Mouse (Mus musculus): ENCODE data around the gene Tsr3. TPM values are rescaled to one million over a fixed set of nuclear protein-coding genes. Genes with fewer than 3 reads are reported as not detected.
"Not testable (repeated sequence)": the region's sequence is repeated elsewhere in the genome, so short reads cannot be mapped to it uniquely, and the experiment has no call there.

Tsr3 gene
- polyA plus RNA-seq, 1 experiment from 2014 or later = 63.1 TPM

GRCm38 (mm10) chr17:25222951-25223601, 16.9 kb upstream of the Tsr3 start:
- ATAC-seq = no peak
- H3K4me2 ChIP-seq (replicated peaks) = peak overlapping the region; percentile 65
- H3K4me1 ChIP-seq (replicated peaks) = peaks cover 16% of the 10 kb centered on the region
- H3K27me3 ChIP-seq = no peaks in the 10 kb centered on the region
- peak overlapping the region; percentile 32 for H3K4me3 ChIP-seq (replicated peaks)
- no peak overlapping the region; the same call in 1 of the 2 replicates for H3K9ac ChIP-seq (replicated peaks)
- H3K36me3 ChIP-seq = peaks cover 33% of the 10 kb centered on the region
- peak overlapping the region; percentile 35; the same call in 1 of the 2 replicates for H3K27ac ChIP-seq
- no peaks in the 10 kb centered on the region for H3K9me3 ChIP-seq
- 40% methylated on average over 6 of the region's 6 CpGs for WGBS

DNA sequence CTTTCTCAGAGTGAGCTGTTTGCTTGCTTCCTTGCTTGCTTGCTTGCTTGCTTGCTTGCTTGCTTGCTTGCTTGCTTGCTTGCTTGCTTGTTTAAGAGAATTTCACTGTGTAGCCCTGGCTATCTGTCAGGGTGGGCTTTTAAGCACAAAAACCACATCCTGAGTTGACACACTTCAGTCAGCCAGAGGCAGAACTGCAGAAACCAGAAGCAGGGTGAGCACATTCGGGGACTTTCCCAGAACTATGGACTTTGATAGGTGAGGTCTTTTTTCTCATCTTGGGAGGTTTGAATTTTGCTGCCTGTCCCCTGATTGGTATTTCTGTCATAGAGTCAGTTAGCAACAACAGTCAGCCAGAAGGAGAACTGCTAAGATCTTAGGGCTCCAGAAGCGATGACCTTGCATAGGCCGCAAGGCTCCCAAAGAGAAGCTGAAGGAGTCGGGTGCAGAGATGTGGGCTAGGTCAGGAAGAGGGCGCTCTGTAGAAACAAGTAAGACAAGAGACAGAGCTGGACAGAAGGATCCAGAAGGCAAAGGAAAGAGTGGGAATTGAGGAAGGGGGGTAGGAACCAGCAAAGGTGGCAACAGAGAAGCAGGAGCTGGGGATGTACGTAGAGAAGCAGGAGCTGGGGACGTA, 15.3 kb upstream of the Tsr3 start:
- peaks cover 16% of the 10 kb centered on the region for H3K4me1 ChIP-seq (replicated peaks)
- H3K9me3 ChIP-seq = no peaks in the 10 kb centered on the region
- ATAC-seq = no peak
- WGBS = 87% methylated on average over 7 of the region's 7 CpGs
- no peak overlapping the region for H3K4me2 ChIP-seq (replicated peaks)
- no peak overlapping the region for H3K4me3 ChIP-seq (replicated peaks)
- no peak overlapping the region for H3K27ac ChIP-seq
- peaks cover 31% of the 10 kb centered on the region for H3K36me3 ChIP-seq
- H3K9ac ChIP-seq (replicated peaks) = no peak overlapping the region
- no peaks in the 10 kb centered on the region for H3K27me3 ChIP-seq

GRCm38 (mm10) chr17:25225659-25226058, 14.3 kb upstream of the Tsr3 start:
- 84% methylated on average over 4 of the region's 4 CpGs for WGBS
- H3K9me3 ChIP-seq = no peaks in the 10 kb centered on the region

GRCm38 (mm10) chr17:25227991-25228390, 12.0 kb upstream of the Tsr3 start:
- no peak for ATAC-seq
- Histone ChIP-seq H3K4me1 (replicated peaks) (no peaks in the 10 kb centered on the region), H3K4me3 (replicated peaks) (no peak overlapping the region), H3K4me2 (replicated peaks) (no peak overlapping the region), H3K9me3 (no peaks in the 10 kb centered on the region), H3K36me3 (peaks cover 38% of the 10 kb centered on the region), H3K27me3 (no peaks in the 10 kb centered on the region), H3K27ac (no peak overlapping the region), H3K9ac (replicated peaks) (no peak overlapping the region)
- WGBS = 87% methylated on average over 5 of the region's 5 CpGs

More at GRCm38 (mm10) chr17:25225659-25226058, 14.3 kb upstream of the Tsr3 start:
- H3K4me3 ChIP-seq (replicated peaks) = no peak overlapping the region
- no peak overlapping the region for H3K9ac ChIP-seq (replicated peaks)
- no peak for ATAC-seq
- no peaks in the 10 kb centered on the region for H3K27me3 ChIP-seq
- peaks cover 29% of the 10 kb centered on the region for H3K36me3 ChIP-seq
- H3K27ac ChIP-seq = no peak overlapping the region
- H3K4me1 ChIP-seq (replicated peaks) = peaks cover 16% of the 10 kb centered on the region
- H3K4me2 ChIP-seq (replicated peaks) = no peak overlapping the region

GRCm38 (mm10) chr17:25230014-25230655, 9.8 kb upstream of the Tsr3 start:
- not testable (repeated sequence) for ATAC-seq, H3K27me3 ChIP-seq
- 86% methylated on average over 14 of the region's 17 CpGs for WGBS

DNA sequence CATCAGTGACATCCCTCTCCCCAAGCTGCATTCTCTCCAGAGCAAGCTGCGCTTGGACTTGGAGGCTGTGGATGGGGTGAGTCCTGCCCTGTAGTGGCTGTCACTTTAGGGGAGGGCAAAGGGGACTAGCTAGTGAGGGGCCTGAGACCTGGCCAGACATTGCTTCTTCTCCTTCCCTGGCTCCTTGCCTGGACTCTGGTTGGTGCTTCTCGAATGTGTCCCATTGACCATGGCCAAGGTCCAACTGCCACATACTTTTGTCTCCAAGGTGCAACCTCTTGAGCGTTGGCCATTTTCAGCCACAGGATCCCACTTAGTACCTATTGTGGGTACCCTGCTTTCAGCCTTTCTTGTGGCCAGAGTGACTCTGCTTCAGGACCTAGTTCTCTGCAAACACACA, 9.3 kb upstream of the Tsr3 start:
- H3K9me3 ChIP-seq = no peaks in the 10 kb centered on the region
- H3K27ac ChIP-seq = no peak overlapping the region
- H3K4me3 ChIP-seq (replicated peaks) = no peak overlapping the region
- no peaks in the 10 kb centered on the region for H3K4me1 ChIP-seq (replicated peaks)
- peaks cover 51% of the 10 kb centered on the region for H3K36me3 ChIP-seq
- H3K9ac ChIP-seq (replicated peaks) = no peak overlapping the region
- H3K4me2 ChIP-seq (replicated peaks) = no peak overlapping the region
- WGBS = 96% methylated on average over 3 of the region's 3 CpGs
- ATAC-seq = no peak
- H3K27me3 ChIP-seq = no peaks in the 10 kb centered on the region

More at GRCm38 (mm10) chr17:25230014-25230655, 9.8 kb upstream of the Tsr3 start:
- H3K27ac ChIP-seq; H3K4me2 ChIP-seq (replicated peaks); H3K4me3 ChIP-seq (replicated peaks); H3K4me1 ChIP-seq (replicated peaks); H3K9ac ChIP-seq (replicated peaks); H3K9me3 ChIP-seq: not testable (repeated sequence)
- H3K36me3 ChIP-seq = peaks cover 47% of the 10 kb centered on the region

- H3K4me1 ChIP-seq (replicated peaks); H3K9me3 ChIP-seq; H3K27me3 ChIP-seq; H3K4me2 ChIP-seq (replicated peaks); H3K9ac ChIP-seq (replicated peaks); H3K27ac ChIP-seq; H3K4me3 ChIP-seq (replicated peaks): not testable (repeated sequence)
- H3K36me3 ChIP-seq = peaks cover 54% of the 10 kb centered on the region
- ATAC-seq = peak; percentile 73
- 92% methylated on average over 4 of the region's 11 CpGs for WGBS
Observed at GRCm38 (mm10) chr17:25231621-25232020, 8.3 kb upstream of the Tsr3 start.

- H3K4me1 ChIP-seq (replicated peaks) = peaks cover 18% of the 10 kb centered on the region
- ATAC-seq = no peak
- WGBS = 86% methylated on average over 9 of the region's 9 CpGs
Observed at GRCm38 (mm10) chr17:25235635-25236034, 4.3 kb upstream of the Tsr3 start.

DNA sequence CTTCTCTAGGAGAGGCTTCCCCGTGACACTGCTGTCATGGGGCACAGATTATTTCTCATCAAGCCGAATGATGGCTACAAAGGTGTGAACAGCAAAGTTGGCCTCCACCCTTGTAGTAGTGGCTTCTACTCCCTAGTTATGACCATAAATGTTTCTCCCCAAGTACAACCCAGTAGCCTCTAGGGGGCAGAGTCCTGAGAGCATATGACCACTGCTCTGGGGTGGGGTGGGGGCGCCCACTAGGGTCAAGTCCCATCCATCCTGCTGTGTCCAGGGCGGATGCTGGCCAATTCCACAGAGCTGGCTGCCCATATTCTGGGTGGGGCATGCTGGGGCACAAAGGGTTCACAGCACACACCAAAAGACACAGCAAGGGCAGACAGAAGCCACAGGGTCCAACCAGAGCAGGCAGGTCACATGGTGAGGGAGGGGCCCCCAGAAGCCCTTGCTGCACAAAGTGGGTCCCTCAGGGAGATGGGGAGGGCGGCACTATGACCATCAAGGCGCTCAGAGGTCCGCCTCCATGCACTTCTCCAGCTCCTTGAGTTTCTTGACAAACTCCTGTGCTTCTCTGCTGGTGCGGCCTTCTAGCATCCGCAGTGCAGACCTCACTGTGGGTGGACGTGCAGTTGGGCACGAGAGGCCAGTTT, 3.3 kb downstream of the Tsr3 start:
- Histone ChIP-seq H3K9ac (replicated peaks) (no peak overlapping the region), H3K9me3 (no peaks in the 10 kb centered on the region), H3K4me2 (replicated peaks) (no peak overlapping the region), H3K27me3 (no peaks in the 10 kb centered on the region), H3K36me3 (peaks cover 47% of the 10 kb centered on the region), H3K27ac (no peak overlapping the region), H3K4me3 (replicated peaks) (no peak overlapping the region), H3K4me1 (replicated peaks) (peaks cover 22% of the 10 kb centered on the region)
- ATAC-seq = no peak
- 92% methylated on average over 11 of the region's 11 CpGs for WGBS

More at GRCm38 (mm10) chr17:25235635-25236034, 4.3 kb upstream of the Tsr3 start:
- peaks cover 37% of the 10 kb centered on the region for H3K36me3 ChIP-seq
- H3K4me3 ChIP-seq (replicated peaks) = no peak overlapping the region
- no peaks in the 10 kb centered on the region for H3K27me3 ChIP-seq
- H3K4me2 ChIP-seq (replicated peaks) = no peak overlapping the region
- H3K9me3 ChIP-seq = no peaks in the 10 kb centered on the region
- H3K27ac ChIP-seq = no peak overlapping the region
- H3K9ac ChIP-seq (replicated peaks) = no peak overlapping the region

DNA sequence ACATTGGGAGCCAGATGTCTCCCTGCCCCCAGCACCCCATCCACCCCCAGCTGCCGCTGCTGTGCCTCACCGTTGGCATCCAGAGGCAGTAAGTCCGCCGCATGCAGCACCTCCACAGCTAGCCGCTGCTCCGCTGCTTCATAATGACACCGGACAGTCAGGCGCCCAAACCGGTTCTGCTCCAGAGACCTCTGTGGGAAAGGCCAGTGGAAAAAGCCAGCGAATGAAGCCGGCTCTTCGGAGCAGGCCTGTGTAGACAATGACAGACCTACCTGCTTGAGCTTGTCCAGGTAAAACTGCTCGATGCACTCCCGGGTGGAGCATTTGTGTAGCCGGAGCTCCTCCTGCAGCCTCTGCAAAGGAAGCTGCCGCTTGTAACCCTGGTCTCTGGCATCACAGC, 4.3 kb downstream of the Tsr3 start:
- WGBS = 85% methylated on average over 16 of the region's 16 CpGs
- no peak for ATAC-seq
- Histone ChIP-seq H3K9ac (replicated peaks) (no peak overlapping the region), H3K9me3 (no peaks in the 10 kb centered on the region), H3K36me3 (peaks cover 47% of the 10 kb centered on the region), H3K27me3 (no peaks in the 10 kb centered on the region), H3K4me1 (replicated peaks) (peaks cover 17% of the 10 kb centered on the region), H3K27ac (no peak overlapping the region), H3K4me3 (replicated peaks) (no peak overlapping the region), H3K4me2 (replicated peaks) (no peak overlapping the region)

DNA sequence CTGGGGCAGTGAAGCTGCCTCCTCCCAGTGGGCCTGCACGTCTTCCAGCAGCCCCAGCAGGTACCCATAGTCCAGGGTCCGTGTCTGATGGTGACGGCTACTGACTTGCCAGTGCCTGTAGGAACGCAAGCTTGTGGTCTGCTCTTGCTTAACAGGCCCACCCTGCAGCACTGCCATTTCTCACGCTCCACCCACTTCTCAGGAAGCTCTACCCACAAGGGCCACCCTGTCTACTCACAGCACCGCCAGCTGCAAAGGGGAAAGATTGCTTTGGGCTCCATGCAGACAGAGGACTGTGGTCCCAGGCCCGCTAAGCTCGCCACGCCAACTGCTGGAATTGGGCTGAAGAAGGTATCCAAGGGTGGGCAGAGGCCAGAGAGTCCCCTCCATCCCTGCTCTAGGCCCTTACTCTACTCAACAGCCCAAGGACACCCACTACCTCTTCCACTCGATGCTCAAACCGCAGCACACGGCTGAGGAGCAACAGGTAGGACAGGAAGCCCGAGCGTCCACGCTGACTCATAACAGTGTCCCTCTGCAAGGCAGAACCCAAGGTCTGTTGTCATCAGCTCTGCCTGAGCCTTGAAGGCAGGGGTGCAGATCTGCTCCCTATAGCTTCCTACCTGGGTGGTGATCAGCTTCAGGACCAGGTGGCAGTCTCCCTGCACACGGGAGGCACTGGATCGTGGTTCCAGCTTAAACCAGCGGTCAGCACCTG, 8.2 kb downstream of the Tsr3 start:
- peaks cover 31% of the 10 kb centered on the region for H3K36me3 ChIP-seq
- H3K9me3 ChIP-seq = no peaks in the 10 kb centered on the region
- H3K4me3 ChIP-seq (replicated peaks) = no peak overlapping the region
- no peak overlapping the region for H3K4me2 ChIP-seq (replicated peaks)
- H3K4me1 ChIP-seq (replicated peaks) = peaks cover 19% of the 10 kb centered on the region
- H3K27me3 ChIP-seq = no peaks in the 10 kb centered on the region
- ATAC-seq = no peak
- H3K27ac ChIP-seq = no peak overlapping the region
- H3K9ac ChIP-seq (replicated peaks) = no peak overlapping the region
- WGBS = 83% methylated on average over 18 of the region's 18 CpGs

Data from midbrain, embryonic 13.5 days (tissue).